Mouse (Mus musculus): Measurements from ENCODE around the gene Agfg2.

GRCm38 (mm10) chr5:137629906-137630545, 54.5 kb downstream of the Agfg2 start:
- TF ChIP-seq CTCF (IDR thresholded peaks at IDR 0.05; ENCODE audit: borderline replicate concordance, extremely low read depth, insufficient read depth, insufficient read length), result no peak
- no peak for TF ChIP-seq POLR2A (IDR thresholded peaks at IDR 0.05; ENCODE audit: borderline replicate concordance, extremely low read depth, insufficient read depth, insufficient read length, poor library complexity, severe bottlenecking)
